Comparison of ENCODE assay signal across 10 mouse cellular contexts in the genomic region with DNA sequence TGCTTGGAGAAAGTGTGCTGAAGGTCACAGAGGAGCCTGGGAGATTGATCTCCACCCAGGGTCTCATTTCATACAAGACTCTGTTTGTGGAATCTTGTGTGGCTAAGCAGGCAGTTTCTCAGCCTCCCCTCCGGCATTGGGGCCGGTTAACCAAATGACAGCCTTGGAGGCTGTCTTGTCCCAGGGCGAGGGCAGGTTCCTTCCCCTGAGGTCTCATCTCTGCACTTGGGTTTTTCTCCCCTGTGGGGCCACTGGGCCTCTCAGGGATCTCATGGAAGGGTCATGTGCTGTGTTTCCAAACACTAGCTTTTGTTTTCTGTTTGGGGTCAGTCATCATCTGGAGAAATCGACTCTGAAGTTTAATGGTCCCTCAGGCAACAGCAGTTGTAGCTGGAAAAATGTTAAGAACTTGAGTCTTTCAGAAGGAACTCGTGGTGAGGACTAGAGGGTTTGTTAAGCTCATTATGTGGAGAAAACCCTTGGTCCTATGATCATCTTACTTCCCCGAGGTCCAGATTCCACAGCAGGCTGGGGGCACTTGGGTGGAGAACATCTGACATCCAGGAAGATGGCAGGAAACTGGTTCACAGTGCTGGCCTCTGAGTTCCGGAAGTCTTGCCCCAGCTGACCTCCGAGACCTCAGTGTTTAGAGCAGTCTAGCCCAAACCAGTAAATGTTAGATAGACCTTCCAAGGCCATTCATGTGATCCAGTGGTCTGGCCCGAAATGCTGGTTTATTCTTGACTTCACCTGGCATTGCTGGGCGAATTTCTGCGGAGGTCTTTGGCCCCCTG.
DNase-seq lines count a peak whose midpoint lies in the region; ATAC-seq and TF ChIP-seq lines count a peak whose summit lies in the region.
"Had no signal": no experiment of that assay in that cellular context is flagged by ENCODE, and none has a peak within 500 bp of the region (broad histone marks: within the 10 kb centered on the region; RNA-seq: fewer than 3 reads in every experiment).

No protein-coding gene starts in this region.

- peak overlapping the region; percentile 63 for H3K4me2 ChIP-seq in heart, embryonic 14.5 days (ENCODE audit: low read length)
- H3K4me2 ChIP-seq in kidney, embryonic 14.5 days (replicated peaks; ENCODE audit: low read depth, low read length): peak overlapping the region; percentile 23
- H3K4me2 ChIP-seq: embryonic facial prominence, embryonic 13.5 days had no signal

- DNase-seq in layer of hippocampus, adult 2 months (ENCODE audit: low spot score in 2 of 2): no peak
- no peak for DNase-seq in layer of hippocampus, postnatal 36 days
- peak; percentile 31 for DNase-seq in lung, postnatal 14 days
- no peak for DNase-seq in spleen, postnatal 10 days (ENCODE audit: low spot score in 2 of 2)
- no peak for DNase-seq in right cerebral cortex, postnatal 4 days
- DNase-seq: liver; thymus, adult 2 months had no signal

- no peaks in the 10 kb centered on the region for H3K9me3 ChIP-seq in heart, embryonic 14.5 days (ENCODE audit: control insufficient read depth, low read length)
- H3K9me3 ChIP-seq in kidney, embryonic 14.5 days (ENCODE audit: control insufficient read depth, low read length): no peaks in the 10 kb centered on the region
- H3K9me3 ChIP-seq: embryonic facial prominence, embryonic 13.5 days had no signal

- peaks cover 14 to 30% of the 10 kb centered on the region in 2 experiments for H3K4me1 ChIP-seq in heart, embryonic 14.5 days (ENCODE audit: control insufficient read depth in 2 of 2, insufficient read depth in 2 of 2, low read length in 2 of 2)
- H3K4me1 ChIP-seq in kidney, embryonic 14.5 days (ENCODE audit: control insufficient read depth, insufficient read depth, low read length): peaks cover 5% of the 10 kb centered on the region; the same call in 1 of the 2 replicates

- no peak overlapping the region; the same call in 1 of the 2 replicates for H3K9ac ChIP-seq in heart, embryonic 14.5 days (ENCODE audit: low read length)
- no peak overlapping the region for H3K9ac ChIP-seq in kidney, embryonic 14.5 days (ENCODE audit: low read depth, low read length)
- H3K9ac ChIP-seq: embryonic facial prominence, embryonic 13.5 days had no signal

- H3K36me3 ChIP-seq in heart, embryonic 14.5 days (ENCODE audit: control insufficient read depth, insufficient read depth, low read length): no peaks in the 10 kb centered on the region
- H3K36me3 ChIP-seq in kidney, embryonic 14.5 days (ENCODE audit: control insufficient read depth, insufficient read depth, low read length): no peaks in the 10 kb centered on the region
- H3K36me3 ChIP-seq: embryonic facial prominence, embryonic 13.5 days had no signal

- no peak for TF ChIP-seq CTCF in layer of hippocampus, adult 2 months (conservative IDR thresholded peaks at IDR 0.05)

- peak overlapping the region; percentile 78 for H3K27ac ChIP-seq in layer of hippocampus, adult 2 months
- H3K27ac ChIP-seq in heart, embryonic 14.5 days (replicated peaks in 1 of 2; ENCODE audit: control insufficient read depth in 1 of 2, insufficient read depth in 1 of 2, low read depth in 2 of 2, low read length in 2 of 2): no peak overlapping the region; a peak in 1 of 4 replicates
- peak overlapping the region; percentile 47; the same call in 1 of the 2 replicates for H3K27ac ChIP-seq in kidney, embryonic 14.5 days (ENCODE audit: low read depth, low read length)
- H3K27ac ChIP-seq: embryonic facial prominence, embryonic 13.5 days had no signal

- peak overlapping the region; percentile 42 for H3K4me3 ChIP-seq in layer of hippocampus, adult 2 months
- peak overlapping the region in 1 of 2 experiments; percentile 2; a peak in 1 of 4 replicates for H3K4me3 ChIP-seq in heart, embryonic 14.5 days (ENCODE audit: control insufficient read depth in 1 of 2, insufficient read depth in 1 of 2, low read depth in 1 of 2, low read length in 2 of 2)
- 0 out of 2 replicates have a peak overlapping the region, but pooled peaks have one; percentile 9 for H3K4me3 ChIP-seq in kidney, embryonic 14.5 days (ENCODE audit: low read length)
- H3K4me3 ChIP-seq: embryonic facial prominence, embryonic 13.5 days had no signal

- H3K27me3 ChIP-seq in heart, embryonic 14.5 days (ENCODE audit: control insufficient read depth, insufficient read depth, low read length): no peaks in the 10 kb centered on the region
- H3K27me3 ChIP-seq in kidney, embryonic 14.5 days (ENCODE audit: control insufficient read depth, insufficient read depth, low read length): no peaks in the 10 kb centered on the region
- H3K27me3 ChIP-seq: embryonic facial prominence, embryonic 13.5 days had no signal

- ATAC-seq in heart, embryonic 14.5 days (ENCODE audit: insufficient number of reproducible peaks, insufficient read depth, low FRiP score, low read depth): no peak
- ATAC-seq in kidney, embryonic 14.5 days (ENCODE audit: low FRiP score, low TSS enrichment): no peak

- WGBS in heart, embryonic 14.5 days: 77% methylated on average over 11 of the region's 11 CpGs
- 63% methylated on average over 11 of the region's 11 CpGs for WGBS in kidney, embryonic 14.5 days

Comparison
In these comparisons a context has a peak if more than half of its experiments do, and no peak if none do; other contexts are left out.
1. H3K27ac ChIP-seq: peak in layer of hippocampus, adult 2 months (single experiment) and kidney, embryonic 14.5 days (single experiment); none in heart, embryonic 14.5 days (0 of 2).